Mouse (Mus musculus): ENCODE measurements around the gene Slc5a4b. TPM values are rescaled to one million over a fixed set of nuclear protein-coding genes. Genes with fewer than 3 reads are reported as not detected.
A peak's percentile ranks its signal among the peaks of the same experiment; 100 is the strongest.

The Slc5a4b gene
- total RNA-seq, 2 experiments from 2014 or later: not detected

- intact Hi-C loops (cut with DNase I): no loop called here
- DNase-seq: no peak
Observed at GRCm38 (mm10) chr10:76046754-76047153, 64.0 kb downstream of the Slc5a4b start.

- intact Hi-C loops (cut with DNase I): no loop called here
- DNase-seq: no peak
Observed at GRCm38 (mm10) chr10:76045343-76045742, 65.4 kb downstream of the Slc5a4b start.

DNA sequence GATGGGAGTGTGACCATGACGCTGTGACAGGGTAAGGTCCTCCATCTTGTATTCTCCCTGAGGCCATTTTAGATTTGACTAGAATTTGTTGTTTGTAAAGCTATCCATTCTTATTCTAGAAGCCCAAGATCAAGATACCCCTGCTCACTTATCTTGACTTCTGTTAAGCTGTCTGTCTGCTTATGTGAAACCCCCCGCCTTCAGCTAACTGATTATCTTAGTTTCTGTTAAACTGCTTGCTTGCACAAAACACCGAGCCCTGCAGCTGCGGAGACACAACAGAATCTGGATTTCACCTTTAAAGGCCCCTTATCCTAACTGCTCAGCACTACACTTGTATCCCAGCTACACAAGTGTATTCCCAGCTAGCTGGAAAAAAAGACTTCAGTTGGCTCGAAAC is 73.8 kb downstream of the Slc5a4b start:
- intact Hi-C loops (cut with DNase I): loop anchor here (10.0 kb wide), 1 partner anchor 152 kb away; no protein-coding TSS in a partner anchor
- DNase-seq: no peak

GRCm38 (mm10) chr10:76035277-76035676 is 75.5 kb downstream of the Slc5a4b start:
- intact Hi-C loops (cut with DNase I): loop anchor here (10.0 kb wide), 1 partner anchor 150 kb away; no protein-coding TSS in a partner anchor
- no peak for DNase-seq

DNA sequence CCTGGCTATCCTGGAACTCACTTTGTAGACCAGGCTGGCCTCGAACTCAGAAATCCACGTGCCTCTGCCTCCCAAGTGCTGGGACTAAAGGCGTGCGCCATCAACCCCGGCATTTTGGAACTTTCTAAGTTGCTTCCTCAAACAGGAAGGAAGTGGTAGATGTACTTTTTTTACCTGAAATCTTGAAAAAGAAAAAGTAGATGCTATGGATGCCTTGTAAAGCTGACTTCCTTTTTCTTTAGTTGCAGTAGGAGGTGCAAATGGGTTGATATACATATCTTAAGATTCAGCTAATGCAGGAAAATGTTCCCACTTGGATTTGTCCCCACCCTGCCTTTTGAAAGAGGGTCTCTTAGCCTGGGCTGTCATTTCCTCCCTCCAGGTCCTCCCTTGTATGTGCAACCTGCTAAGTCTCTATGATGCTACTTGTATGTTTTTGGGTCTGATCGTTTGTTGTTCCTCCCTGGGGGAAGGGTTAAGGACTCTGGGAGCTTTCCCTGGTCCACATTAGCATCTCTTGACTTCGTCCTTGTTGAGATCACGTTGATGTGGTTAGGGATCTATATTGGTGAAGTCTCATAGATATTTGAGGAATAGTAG is 76.7 kb downstream of the Slc5a4b start:
- no peak for DNase-seq
- intact Hi-C loops (cut with DNase I): loop anchor here (10.0 kb wide), 1 partner anchor 149 kb away; no protein-coding TSS in a partner anchor

DNA sequence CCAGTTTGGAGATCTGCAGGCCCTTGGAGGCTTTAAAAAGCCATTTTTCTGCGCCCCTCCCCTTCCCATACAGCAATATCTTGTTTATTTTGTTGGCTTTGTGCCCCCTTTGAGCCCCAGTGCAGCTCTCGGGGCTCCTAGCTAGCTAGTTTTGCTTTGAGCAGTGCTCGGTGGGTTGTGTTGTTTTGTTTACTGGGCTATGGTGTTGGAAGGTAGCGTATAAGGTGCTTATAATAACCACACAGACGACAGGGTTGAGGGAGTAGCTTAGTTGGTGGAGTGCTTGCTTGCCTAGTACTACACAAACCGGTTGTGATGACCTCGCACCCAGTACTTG is 77.7 kb downstream of the Slc5a4b start:
- intact Hi-C loops (cut with DNase I): loop anchor here (10.0 kb wide), 1 partner anchor 148 kb away; no protein-coding TSS in a partner anchor
- DNase-seq: no peak

DNA sequence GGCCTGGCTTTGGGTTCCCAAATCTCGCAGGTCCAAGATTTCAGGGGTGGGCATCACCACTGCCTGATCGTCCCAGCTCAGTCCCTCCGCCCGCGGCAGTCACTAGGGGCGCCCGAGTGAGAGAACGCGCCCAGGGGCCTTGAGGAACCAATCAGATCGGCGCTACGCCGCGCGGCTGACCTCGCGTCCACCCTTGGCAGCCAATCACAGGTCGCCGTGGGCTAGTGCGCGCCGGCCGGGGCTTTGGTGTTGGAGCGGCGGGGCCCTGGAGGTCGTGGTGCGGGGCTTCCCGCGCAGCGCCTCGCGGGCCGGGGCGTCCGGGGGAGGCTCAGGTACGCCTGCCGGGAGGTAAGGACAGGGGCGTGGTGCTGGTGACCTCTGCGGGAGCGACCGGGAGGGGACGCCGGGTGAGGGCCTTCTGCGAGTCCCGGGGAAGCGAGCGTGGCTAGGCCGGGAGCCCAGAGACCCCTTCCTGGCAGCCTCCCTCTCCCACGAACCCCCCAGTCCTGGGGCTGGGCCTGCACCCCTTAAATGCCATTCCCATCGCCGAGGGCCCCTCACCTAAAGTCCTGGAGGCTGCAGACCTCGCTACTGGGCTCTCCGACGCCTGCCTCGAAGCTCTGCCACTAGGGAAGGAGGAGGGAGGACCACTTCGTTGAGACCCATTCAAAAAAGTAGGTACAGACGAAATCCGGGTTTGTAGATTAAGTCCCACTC is 78.2 kb downstream of the Slc5a4b start, which contains the start of gene Zfp280b:
Zfp280b (plus strand) TSS at position 249 of the 717 bp plus-strand sequence.
- intact Hi-C loops (cut with DNase I): loop anchor here (10.0 kb wide), 1 partner anchor 148 kb away; no protein-coding TSS in a partner anchor

GRCm38 (mm10) chr10:76031511-76032401 is 79.0 kb downstream of the Slc5a4b start:
- intact Hi-C loops (cut with DNase I): loop anchor here (10.0 kb wide), 1 partner anchor 147 kb away; no protein-coding TSS in a partner anchor
- DNase-seq: peak; percentile 24 to 36

More for the DNA sequence above, 78.2 kb downstream of the Slc5a4b start, which contains the start of gene Zfp280b:
- DNase-seq: peak; percentile 94 to 96

DNA sequence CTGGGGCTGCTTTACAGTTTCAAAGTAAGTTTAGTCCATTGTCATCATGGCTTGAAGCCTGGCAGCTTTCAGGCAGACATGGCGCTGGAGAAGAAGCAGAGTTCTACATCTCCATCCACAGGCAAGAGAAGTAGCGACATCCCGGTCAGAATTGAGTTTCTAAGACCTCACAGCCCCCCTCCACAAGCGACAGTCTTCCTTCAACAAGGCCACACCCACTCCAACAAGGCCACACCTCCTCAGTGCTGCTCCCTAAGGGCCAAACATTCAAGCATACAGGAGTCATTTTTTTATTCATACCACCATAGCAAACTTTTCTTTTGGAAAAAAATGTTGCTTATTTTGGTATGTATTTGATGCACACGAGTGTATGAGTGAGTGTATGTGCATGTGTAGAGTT is 80.3 kb downstream of the Slc5a4b start:
- DNase-seq: no peak
- intact Hi-C loops (cut with DNase I): loop anchor here (10.0 kb wide), 1 partner anchor 146 kb away; no protein-coding TSS in a partner anchor

- intact Hi-C loops (cut with DNase I): no loop called here
- DNase-seq: no peak
Observed at GRCm38 (mm10) chr10:76029276-76029675, 81.5 kb downstream of the Slc5a4b start.

- no peak for DNase-seq
- intact Hi-C loops (cut with DNase I): no loop called here
Observed at GRCm38 (mm10) chr10:76028396-76028795, 82.4 kb downstream of the Slc5a4b start.

DNA sequence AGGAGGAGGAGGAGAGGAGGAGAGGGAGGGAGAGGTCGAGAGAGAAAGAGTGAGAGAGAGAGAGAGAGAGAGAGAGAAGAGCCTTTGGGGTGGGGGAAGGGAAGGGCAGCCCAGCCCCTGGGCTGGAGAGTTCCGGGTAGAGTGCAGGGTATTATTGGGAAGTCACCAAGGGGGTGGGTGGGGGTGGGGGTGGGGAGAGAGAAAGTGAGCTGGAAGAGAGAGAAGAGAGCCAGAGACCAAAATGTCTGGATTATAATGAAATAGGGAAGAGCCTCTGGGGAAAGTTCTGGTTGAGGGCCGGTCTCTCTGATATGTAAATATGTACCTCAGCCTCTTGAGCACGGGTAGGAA is 82.8 kb downstream of the Slc5a4b start:
- DNase-seq: no peak
- intact Hi-C loops (cut with DNase I): no loop called here

- DNase-seq: no peak
- intact Hi-C loops (cut with DNase I): no loop called here
Observed at GRCm38 (mm10) chr10:76027127-76028015, 83.4 kb downstream of the Slc5a4b start.

DNA sequence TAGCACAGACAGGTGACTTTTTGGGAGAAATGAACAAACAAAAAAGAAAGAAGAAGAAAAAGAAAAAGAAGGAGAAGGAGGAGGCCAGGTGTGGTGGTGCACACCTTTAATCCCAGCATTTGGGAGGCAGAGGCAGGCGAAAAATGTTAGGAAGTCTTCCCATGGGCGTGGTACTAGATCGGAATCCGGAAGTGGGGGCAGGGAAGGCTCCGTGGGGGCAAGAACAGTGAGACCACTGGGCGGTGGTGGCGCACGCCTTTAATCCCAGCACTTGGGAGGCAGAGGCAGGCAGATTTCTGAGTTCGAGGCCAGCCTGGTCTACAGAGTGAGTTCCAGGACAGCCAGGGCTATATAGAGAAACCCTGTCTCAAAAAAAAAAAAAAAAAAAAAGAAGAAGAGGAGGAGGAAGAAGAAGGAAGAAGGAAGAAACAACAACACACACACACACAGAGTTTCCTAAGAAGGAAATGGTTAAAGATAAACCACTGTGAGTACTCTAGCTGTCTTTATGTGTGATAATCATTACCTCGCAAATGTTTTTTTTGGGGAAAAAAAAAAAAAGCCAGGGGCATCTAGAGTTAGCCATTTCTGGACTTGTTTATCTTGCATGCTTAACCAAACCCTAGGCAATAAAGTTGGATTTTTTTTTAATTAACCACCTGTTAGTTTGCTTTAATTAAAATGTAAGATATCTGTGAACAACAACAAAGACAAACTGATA is 85.1 kb downstream of the Slc5a4b start:
- intact Hi-C loops (cut with DNase I): no loop called here
- no peak for DNase-seq

- no peak for DNase-seq
- intact Hi-C loops (cut with DNase I): no loop called here
Observed at GRCm38 (mm10) chr10:76023921-76024320, 86.8 kb downstream of the Slc5a4b start.

GRCm38 (mm10) chr10:76021728-76022127 is 89.0 kb downstream of the Slc5a4b start:
- intact Hi-C loops (cut with DNase I): no loop called here
- DNase-seq: no peak

DNA sequence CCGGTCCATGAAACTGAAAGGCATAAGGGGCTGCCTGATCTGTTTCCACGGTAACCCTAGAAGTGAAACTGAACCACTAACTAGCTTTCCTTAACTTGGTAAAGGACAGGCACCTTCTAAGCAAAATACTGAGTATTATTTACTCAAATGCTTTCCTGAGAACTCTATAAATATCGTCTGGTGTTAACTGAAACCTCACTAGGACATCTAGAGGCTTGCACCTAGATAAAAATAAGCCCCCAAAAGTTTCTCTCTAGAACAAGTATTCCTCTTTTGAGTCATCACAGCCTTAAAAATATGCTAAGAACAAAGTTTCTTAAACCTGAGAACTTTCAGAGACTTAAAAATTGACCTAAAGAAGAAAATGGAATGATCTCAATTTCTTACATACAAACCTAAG is 93.9 kb downstream of the Slc5a4b start:
- intact Hi-C loops (cut with DNase I): no loop called here

GRCm38 (mm10) chr10:76012922-76013321 is 97.8 kb downstream of the Slc5a4b start:
- DNase-seq: no peak
- intact Hi-C loops (cut with DNase I): no loop called here

More for the DNA sequence above, 93.9 kb downstream of the Slc5a4b start:
- no peak for DNase-seq

- intact Hi-C loops (cut with DNase I): loop anchor here (5.0 kb wide), 1 partner anchor 1058 kb away; no protein-coding TSS in a partner anchor
- no peak for DNase-seq
Observed at GRCm38 (mm10) chr10:76009812-76010211, 100.9 kb downstream of the Slc5a4b start.

Data from heart, postnatal 14 days (tissue).